Mouse (Mus musculus): Measurements from ENCODE around the gene Scml4.

Gene Scml4

DNA sequence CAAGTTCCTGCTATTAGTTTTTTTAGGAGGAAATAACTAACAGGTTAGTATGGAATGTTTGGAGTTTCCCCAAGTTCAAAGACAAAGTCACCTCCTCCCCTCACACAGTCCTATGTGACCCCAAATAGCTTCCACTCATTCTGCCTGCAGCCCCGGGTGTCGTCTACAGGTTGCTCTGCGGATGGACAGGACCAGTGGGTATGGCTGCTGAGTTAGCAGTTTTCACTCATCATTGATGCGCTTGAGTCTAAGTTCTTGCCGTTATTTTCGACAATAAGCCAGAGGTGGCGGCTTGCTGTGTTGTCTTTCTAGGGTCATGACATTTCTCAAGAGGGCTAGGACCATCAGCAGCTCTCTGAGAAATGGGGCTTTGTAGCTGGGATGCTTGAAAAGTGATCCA, 1.3 kb downstream of the Scml4 start:
- DNase-seq (ENCODE audit: extremely low spot score, low read depth, low spot score), result no peak

DNA sequence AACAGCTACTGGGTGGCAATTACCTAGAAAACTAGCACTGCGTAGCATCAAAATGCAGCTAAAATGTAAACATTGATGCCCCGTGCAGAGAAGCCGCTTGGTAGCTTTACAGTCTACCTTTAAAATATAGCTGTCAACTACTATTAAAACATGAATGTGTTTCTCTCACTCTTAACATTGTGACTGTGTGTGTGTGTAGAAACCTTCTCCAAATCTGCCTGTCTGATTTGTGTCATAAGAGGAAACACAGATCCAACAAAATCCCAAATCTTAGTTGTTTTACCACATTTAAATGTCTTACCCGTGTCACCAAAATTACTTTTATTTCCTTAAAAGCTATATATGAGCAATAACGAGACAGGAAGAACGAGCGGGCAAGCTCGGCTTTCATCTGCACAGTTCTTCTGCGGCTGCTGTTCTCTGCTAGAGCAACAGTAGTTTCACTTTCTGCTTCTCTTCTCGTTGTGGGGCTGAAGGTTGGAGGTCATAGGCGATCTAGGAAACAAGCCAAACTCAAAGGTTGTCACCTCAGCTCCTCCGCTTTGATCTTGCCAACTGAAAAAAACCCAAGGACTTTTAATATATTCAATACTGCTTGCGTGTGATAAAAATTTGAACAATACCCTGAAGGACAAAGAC, 2.1 kb downstream of the Scml4 start:
- no peak for DNase-seq (ENCODE audit: extremely low spot score, low read depth, low spot score)

DNA sequence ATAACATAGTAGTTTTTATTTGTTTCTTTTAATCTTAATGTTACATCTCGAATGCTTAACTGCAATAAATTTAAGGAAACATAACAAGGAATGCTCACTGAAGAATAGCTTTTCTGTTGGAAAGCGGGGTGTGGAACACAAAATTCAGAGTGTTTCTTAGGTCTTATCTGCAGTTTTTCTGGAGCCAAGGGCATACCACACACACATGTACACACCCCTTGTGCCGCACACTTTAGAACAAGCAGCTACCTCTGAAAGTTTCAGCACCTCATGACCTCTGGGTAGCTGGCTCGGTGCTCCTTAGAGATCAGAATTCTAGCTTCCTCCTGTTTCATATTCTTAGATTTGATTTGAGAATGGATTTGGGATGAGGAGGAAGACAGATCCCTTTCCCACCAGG, 2.6 kb downstream of the Scml4 start:
- no peak for DNase-seq (ENCODE audit: extremely low spot score, low read depth, low spot score)

DNA sequence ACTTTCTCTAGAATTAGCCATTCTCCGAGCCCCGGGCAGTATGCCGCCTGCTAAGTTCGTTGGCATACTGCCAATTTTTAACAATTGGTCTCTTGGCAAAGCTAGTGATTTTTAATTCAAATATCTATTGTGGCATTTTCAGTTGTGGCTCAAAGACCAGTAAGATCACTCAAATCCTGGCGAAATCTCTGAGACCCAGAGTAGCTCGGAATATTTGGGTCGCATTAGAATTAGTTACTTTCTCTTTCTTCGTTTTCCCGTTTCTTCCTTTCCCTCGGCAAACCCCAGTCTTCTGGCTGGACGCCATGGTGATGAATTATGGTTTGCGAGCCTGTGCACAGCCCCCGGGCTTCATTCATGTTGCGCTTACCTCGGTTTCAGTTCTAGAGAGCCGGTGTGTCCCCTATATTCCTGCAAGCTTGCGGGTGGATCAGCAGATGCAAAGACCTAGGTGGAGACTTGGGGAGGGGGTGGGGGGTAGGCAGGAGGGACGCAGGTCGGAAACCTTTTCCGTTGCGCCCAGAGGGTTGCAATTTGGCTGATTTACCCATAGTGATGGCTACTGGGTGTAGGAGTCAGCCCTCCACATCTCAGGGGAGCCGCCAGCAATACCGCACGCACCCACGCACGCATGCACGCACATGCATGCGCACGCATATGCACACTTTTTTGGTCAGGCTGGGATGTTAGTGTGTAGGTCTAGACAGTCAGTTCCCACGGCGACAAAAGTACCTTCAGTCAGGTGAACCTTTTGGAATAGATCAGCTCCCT, 3.6 kb downstream of the Scml4 start:
- no peak for DNase-seq (ENCODE audit: extremely low spot score, low read depth, low spot score)

DNA sequence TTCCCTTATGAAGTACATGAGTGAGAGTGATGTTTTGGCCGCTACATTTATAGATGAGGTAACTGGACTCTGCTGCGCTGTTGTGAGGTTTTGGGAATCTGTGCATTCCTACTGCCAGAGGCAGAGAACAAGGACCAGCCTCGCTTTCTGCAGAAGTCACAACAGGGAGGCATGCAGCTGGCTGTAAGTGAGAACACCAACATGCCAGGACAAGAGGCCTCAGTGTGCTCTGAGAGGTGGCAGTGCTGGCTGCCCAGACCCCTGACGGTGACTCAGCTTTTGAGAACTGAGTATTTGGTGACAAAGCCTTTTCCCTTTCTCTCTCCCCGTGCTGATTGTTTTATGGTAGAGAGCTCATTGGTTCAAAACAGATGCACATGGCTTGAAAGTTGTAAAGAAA, 4.5 kb downstream of the Scml4 start:
- no peak for DNase-seq (ENCODE audit: extremely low spot score, low read depth, low spot score)

DNA sequence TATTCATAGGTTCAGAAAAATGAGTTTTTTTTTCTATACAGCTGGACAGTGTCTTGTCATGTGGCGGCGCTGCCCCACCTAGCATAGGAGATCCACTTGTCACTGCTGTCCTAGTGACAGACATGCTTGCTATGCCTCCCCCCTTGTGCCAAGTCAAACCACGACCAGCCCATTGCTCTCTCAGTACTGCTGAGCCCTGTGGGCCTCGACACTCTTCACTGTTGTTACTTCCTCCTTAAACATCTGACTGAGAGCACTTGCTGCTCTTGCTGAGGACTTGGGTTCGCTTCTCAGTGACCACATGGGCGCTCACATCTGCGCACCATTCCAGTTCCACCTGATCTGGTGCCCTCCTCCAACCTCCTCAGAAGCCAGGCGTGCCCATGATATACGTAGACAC, 8.2 kb downstream of the Scml4 start:
- DNase-seq (ENCODE audit: extremely low spot score, low read depth, low spot score), result no peak

DNA sequence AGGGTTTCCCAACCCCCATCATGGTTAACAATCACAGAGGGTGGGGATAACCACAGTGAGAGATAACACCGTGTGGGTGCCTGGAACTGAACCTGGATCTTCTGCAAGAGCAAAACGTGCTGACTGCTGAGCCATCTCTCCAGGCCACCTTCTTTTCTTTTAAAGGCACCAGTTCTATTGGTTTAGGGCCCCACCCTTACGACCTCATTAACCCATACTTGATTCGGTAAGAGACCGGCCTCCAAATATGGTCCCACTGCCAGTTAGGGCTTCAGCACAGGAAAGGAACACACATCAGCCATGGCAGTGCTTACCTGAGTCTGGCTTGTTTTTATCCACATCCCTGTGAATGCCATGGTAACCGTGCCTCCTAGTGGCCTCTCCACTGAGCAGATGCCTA, 9.3 kb downstream of the Scml4 start:
- DNase-seq (ENCODE audit: extremely low spot score, low read depth, low spot score), result no peak

DNA sequence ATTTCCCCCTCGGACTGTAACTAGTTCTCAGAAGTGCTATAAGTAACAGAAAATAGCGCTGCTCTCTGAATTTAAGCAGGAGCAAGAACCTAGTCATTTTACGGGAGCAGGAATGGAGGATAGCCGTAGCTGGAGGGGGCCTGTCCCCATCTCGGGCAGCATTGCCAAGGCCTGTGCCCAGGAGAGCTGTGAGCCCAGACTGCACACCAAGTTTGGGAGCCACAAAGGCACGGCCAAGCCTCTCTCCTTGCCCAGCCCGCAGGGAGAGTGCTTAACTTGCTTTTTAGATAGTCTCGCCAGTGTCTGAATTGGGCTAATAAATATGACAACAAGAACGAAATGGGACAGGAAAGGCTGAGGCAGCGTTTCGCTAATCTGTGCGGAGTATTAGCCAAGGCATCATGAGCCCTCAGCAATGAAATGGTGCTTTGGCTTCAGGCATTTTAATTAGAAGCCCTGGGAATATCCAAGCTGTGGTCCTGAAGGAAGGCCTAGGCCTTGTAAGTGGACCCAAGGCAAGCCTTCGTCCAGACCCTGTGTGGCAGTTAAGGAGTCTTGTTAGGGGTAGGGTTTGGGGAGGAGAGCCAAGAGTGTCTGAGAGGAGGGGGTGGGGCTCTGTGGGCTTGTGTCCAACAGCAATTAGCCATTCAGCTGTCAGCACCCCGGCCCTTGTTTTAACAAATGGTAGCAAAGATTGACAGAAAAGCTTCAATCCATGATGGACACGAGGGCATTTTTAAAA, 12.3 kb downstream of the Scml4 start:
- no peak for DNase-seq (ENCODE audit: extremely low spot score, low read depth, low spot score)

DNA sequence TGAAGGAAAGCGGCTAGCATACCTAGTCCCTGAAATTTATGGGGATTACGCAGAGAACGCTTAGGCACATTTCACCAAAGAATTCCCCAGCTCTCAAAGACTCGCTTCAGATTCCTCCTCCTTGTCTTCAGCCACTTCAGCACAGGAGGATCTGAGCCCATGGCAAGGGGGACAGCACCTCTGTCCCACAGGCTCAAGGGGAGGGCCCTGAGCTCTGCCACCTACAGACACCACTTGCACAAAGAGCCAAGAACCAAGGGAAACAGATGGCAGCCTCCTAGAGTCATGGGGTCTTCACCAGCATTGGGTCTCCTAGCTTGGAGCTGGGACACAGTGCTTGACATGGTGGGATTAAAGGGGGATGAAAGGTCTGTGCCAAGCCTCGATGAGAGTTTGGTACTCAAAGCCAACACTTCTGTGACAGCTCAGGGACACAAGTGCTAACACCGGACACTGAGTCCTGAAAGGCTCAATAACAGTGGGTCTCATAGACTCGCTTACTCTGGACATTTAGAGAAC, 13.0 kb downstream of the Scml4 start:
- DNase-seq (ENCODE audit: extremely low spot score, low read depth, low spot score), result no peak

DNA sequence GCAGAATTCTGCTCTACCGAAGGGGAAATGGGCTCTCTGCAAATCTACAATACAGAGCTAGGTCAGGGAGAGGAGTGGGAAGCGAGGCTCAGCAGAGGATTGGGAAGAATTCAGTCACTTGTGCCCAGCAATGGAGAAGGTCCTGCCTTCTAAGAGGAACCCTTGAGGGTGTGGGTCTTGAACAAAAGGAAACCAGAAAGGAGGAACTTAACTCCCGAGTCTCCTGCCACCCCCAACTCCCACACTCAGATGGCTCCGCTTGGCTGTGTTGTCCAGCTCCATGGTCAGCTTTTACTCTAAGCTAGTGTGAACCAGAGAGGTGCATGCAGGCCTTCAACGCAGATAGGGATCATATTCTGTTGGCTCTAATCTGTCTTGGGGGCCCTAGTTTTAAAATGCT, 16.0 kb downstream of the Scml4 start:
- DNase-seq (ENCODE audit: extremely low spot score, low read depth, low spot score), result no peak

DNA sequence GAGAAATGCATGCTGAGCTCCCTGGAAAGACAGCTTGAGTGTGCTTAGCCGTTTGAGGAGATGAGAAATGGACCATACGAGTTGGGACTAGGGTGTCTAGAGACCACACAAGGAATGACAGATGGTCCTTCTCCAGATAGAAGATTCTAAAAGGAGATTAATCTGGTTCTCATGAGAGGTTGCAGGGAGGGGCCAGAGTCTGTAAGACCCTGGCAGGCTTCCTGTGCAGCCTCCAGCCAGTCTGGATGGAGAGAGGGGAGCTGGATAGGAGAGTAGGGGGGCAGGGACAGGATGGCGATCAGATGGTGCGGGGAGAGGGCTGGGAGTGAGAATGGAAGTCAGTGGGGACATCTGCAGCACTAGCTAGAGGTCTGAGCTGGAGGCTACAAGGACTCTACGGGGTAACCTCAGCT, 19.1 kb downstream of the Scml4 start:
- no peak for DNase-seq (ENCODE audit: extremely low spot score, low read depth, low spot score)

DNA sequence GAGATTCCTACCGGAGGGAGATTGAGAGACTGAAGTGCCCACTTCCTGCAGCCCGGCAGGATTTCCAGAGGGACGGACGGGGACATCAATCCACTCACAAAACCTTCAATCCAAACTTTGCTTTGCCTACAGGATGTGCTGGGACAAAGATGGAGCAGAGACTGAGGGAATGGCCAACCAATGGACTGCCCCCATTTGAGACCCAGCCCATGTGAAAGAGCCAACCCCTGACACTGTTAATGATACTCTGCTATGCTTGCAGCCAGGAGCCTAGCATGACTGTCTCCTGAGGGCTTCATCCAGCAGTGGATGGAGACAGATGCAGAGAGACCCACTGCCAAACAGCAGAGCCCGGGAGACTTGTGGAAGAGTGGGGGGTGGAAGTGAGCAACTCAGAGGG, 19.5 kb downstream of the Scml4 start:
- no peak for DNase-seq (ENCODE audit: extremely low spot score, low read depth, low spot score)

DNA sequence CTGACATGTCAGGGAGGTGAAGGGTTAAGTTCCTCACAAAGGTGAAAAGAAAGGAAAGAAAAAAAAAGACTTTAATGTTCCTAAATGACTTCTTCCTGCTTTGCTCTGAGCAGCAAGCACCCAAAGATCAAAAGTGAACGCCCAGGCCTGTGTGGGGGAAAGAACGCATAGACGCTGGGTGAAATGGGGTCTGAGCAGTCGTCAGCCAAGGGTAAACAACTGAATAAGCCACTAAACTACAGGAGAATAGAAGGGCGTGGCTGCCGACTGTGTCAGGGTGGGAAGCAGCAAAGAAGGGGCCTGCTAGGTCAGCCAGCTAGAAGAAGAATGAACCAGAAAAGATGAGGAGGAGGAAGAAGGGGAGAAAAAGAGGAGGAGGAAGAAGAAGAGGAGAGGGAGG, 26.9 kb downstream of the Scml4 start:
- DNase-seq (ENCODE audit: extremely low spot score, low read depth, low spot score), result no peak

DNA sequence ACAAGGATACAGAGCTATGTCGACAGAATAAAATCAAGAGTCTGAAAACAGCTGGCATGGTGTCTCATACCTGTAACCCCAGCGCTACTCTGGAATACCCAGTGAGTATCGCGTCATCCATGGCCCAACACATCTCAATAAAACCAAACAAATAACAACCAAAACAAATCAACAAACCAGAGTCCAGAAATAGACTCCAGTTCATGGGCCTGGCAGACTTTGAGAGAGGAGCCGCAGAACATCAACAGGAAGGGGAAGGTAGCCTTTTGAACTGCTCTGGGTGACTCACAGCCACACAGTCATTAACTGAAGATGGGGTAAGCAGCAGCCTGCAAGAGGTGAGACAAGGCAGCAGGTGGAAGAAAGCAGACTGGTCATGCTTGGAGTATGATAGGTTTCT, 28.1 kb downstream of the Scml4 start:
- DNase-seq (ENCODE audit: extremely low spot score, low read depth, low spot score), result no peak

DNA sequence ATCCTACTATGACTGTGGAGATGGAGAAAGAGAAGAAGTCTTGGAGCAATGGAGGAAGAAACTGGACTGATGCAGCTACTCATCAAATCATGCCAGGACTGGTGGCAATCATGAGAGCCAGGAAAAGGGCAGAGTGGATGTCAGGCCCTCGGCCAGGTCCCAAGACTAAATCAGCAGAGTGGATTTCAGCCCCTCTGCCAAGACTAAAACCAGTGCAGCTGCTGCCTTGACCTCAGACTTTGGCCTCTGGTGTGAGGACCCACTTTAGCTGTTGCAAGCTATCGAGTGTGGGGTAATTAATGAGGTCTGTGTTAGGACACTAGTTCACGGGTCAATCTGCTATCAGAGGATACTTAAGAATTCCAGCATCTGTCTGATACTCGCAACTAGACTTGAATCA, 30.2 kb downstream of the Scml4 start:
- no peak for DNase-seq (ENCODE audit: extremely low spot score, low read depth, low spot score)

DNA sequence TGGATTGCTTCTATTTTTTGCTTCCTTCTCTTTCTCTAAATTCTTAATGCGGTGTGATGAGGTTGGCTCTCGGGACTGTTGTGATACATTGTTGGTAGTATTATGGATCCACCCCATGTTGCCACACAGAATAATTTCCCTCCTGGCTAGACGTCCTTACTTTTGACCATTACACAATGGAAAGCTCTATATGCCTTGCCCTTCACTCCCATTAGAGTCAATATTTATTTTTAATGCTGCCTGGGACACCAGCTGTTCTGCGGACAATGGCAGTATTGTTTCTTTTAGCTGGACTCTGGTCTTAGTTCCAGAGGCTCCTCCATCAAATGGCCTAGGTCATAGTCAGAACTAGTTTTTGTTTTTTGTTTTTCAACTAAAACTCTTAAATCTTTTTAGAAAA, 32.1 kb downstream of the Scml4 start:
- DNase-seq (ENCODE audit: extremely low spot score, low read depth, low spot score), result no peak

DNA sequence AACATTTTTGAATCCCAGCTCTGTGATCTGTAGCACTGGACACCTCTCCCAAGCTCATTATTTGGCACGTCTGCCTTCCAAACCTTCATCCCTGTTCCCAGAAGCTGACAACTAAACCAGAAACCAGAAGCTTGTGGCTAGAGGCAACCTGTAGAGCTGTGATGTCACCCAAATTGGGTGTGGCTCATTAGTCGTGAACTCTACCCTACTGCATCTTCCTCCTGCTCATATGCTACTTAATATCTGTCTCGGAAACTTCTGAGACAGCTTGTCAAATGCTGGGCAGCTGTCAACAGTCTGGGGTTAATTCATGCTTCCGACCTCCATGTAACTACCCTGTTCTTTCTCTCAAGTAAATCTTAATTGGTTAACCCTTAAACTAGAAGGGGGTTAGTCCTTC, 32.8 kb downstream of the Scml4 start:
- no peak for DNase-seq (ENCODE audit: extremely low spot score, low read depth, low spot score)

DNA sequence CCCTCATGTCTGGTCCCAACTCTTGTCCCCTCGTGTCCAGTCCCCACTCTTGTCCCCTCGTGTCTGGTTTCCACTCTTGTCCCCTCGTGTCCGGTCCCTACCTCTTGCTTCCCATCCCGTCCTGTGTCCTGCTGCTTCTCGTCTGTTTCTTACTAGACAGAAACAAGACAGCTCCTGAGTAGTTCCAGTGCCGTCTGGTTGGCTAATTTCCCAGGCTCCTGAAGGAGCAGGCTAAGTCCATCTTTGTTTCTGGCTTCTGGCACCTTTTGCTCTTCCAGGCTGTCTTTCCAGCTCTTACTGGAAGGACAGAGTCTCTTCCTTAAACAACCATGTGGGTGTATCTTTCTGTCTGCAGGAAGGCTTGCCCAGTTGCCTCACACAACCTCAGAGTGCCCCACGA, 33.7 kb downstream of the Scml4 start:
- no peak for DNase-seq (ENCODE audit: extremely low spot score, low read depth, low spot score)

DNA sequence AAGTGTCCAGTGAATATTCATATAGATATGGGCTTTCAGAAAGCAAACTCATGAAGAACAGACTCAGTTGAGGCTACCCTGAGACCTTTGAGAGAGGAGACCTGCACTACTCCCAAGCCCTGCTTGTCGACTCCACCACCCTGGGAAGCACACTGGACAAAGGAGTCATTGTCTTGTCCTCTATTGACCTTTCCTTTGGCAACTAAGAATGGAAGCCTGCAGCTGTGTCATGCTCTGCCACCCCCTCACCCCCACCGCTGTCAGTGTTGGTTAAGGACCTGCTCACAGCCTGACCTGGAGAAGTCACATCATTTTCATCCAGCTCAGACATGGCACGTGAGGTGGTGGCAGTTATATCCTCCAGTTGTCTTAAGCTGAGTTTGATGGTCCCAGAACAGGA, 34.1 kb downstream of the Scml4 start:
- DNase-seq (ENCODE audit: extremely low spot score, low read depth, low spot score), result no peak

DNA sequence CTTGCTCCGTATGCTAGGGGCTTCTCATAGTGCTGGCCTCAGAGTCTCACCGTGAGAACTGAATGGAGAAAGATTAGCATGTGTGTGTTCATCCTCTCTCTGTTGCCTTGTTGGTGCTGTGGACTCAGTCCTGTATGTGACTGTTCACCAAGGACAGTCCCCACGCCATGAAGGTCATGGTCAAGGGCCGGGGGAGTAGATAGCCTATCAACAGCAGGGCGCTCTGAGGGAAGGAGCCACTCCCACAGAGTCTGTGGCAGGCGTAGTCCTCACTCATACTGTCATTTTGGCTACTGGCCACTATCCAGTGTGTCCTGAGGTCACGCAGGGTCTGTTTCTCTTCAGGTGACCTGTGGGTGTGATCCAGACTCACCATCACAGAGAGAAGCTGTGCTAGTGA, 34.5 kb downstream of the Scml4 start:
- DNase-seq (ENCODE audit: extremely low spot score, low read depth, low spot score), result no peak

DNA sequence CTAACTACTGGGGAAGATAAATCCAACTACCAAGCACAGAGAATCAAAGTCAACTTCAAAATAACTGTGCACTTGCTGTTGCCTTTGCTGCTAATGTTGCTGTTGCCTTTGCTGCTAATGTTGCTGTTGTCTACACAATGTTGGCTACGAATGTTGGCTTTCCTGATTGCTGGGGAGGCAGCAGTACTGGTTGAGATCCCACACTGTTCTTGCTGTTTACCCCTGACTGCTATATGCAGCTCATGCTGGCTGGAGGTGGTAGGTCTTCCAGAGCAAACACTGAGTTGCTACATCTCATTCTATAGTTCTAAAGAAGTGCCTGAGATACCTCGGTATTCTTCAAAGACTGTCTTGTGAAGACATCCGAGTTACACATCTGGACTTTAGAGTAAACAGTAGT, 36.5 kb downstream of the Scml4 start:
- no peak for DNase-seq (ENCODE audit: extremely low spot score, low read depth, low spot score)

DNA sequence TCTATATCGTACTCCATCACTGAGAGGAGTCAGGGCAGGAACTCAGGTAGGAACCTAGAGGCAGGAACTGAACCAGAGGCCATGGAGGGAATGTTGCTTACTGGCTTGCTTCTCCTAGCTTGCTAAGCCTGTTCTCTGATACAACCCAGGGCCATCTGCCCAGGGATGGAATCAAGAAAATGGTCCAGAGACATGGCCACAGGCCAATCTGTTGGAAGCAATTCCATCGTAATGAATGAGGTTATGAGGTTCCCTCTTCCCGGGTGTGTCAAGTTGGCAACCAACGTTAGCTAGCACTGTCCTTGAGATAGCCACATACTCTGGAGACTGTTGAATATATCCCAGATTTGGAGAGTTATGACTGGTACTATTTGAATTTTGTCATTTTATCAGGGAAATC, 37.0 kb downstream of the Scml4 start:
- DNase-seq (ENCODE audit: extremely low spot score, low read depth, low spot score), result no peak
